Mouse (Mus musculus) MEL (cell line): ENCODE results near the gene Ywhag. TPM values are rescaled to one million over a fixed set of nuclear protein-coding genes. Genes with fewer than 3 reads are reported as not detected.

ENCODE experiments used
- DNase-seq: peaks from one replicate; pipeline ENCODE4 v3.0.0; 2011; ENCODE audit warnings: low read depth, low spot score
- H3K27ac ChIP-seq: 2 replicates; pipeline ENCODE4 v1.5.1; 2012; ENCODE audit warnings: low read depth, mild to moderate bottlenecking, control low read depth, low read length, moderate library complexity; ENCODE audit not compliant: control insufficient read depth
- H3K27me3 ChIP-seq, 2 experiments: fragments of 150-350 bp in 1 of 2; sonication (generic) in 1 of 2; 2 replicates each; pipeline ENCODE4 v1.6.1; 2012; ENCODE audit warnings: low read length in 2 of 2, mild to moderate bottlenecking in 2 of 2, improper control_type of control experiment in 1 of 2, moderate library complexity in 1 of 2; ENCODE audit not compliant: insufficient read depth in 2 of 2, control insufficient read depth in 1 of 2
- H3K36me3 ChIP-seq, 2 experiments: 2 replicates each; pipeline ENCODE4 v1.6.1; 2012 to 2014; ENCODE audit warnings: low read length in 2 of 2, improper control_type of control experiment in 1 of 2, inconsistent platforms in 1 of 2, mild to moderate bottlenecking in 1 of 2; ENCODE audit not compliant: insufficient read depth in 2 of 2, control insufficient read depth in 1 of 2
- H3K4me1 ChIP-seq, 2 experiments: fragments of 150-350 bp in 1 of 2; sonication (generic) in 1 of 2; 2 replicates each; pipeline ENCODE4 v1.6.1; 2012; ENCODE audit warnings: low read length in 2 of 2, improper control_type of control experiment in 1 of 2, mild to moderate bottlenecking in 1 of 2; ENCODE audit not compliant: insufficient read depth in 2 of 2, control insufficient read depth in 1 of 2
- H3K4me3 ChIP-seq, 2 experiments: fragments of 150-350 bp in 1 of 2; sonication (generic) in 1 of 2; 2 replicates each; pipeline ENCODE4 v1.5.1; 2012; ENCODE audit warnings: low read depth in 2 of 2, low read length in 2 of 2, mild to moderate bottlenecking in 2 of 2, moderate library complexity in 2 of 2, control low read depth in 1 of 2, improper control_type of control experiment in 1 of 2; ENCODE audit not compliant: control insufficient read depth in 1 of 2, insufficient read depth in 1 of 2
- H3K79me2 ChIP-seq: 2 replicates; pipeline ENCODE4 v1.6.1; 2012; ENCODE audit warnings: mild to moderate bottlenecking, low read length, moderate library complexity; ENCODE audit not compliant: control insufficient read depth, poor library complexity, insufficient read depth
- H3K9ac ChIP-seq: 2 replicates; pipeline ENCODE4 v1.6.1; 2012; ENCODE audit warnings: low read depth, mild to moderate bottlenecking, control low read depth, low read length, moderate library complexity; ENCODE audit not compliant: control insufficient read depth, poor library complexity, severe bottlenecking
- H3K9me3 ChIP-seq: fragments of 150-350 bp; sonication (generic); replicated peaks from 2 replicates; pipeline ENCODE4 v1.6.1; 2012; ENCODE audit warnings: mild to moderate bottlenecking, low read length, improper control_type of control experiment, moderate library complexity; ENCODE audit not compliant: insufficient read depth
- BHLHE40 ChIP-seq: IDR thresholded peaks from 2 replicates; pipeline ENCODE4 v1.6.1; 2012; ENCODE audit warnings: low read depth, mild to moderate bottlenecking, inconsistent platforms, low read length, improper control_type of control experiment, borderline replicate concordance
- CHD2 ChIP-seq: IDR thresholded peaks from 2 replicates; pipeline ENCODE4 v1.6.1; 2011; ENCODE audit warnings: low read length, improper control_type of control experiment
- CTCF ChIP-seq, 3 experiments: IDR thresholded peaks in 2 of 3; conservative IDR thresholded peaks in 1 of 3; 2 replicates each; pipeline ENCODE4 v1.5.1; 2011 to 2012; ENCODE audit warnings: low read length in 3 of 3, low read depth in 2 of 3, mild to moderate bottlenecking in 2 of 3, improper control_type of control experiment in 1 of 3, inconsistent platforms in 1 of 3, mixed read lengths in 1 of 3, moderate library complexity in 1 of 3; ENCODE audit not compliant: control insufficient read depth in 1 of 3, insufficient read depth in 1 of 3, poor library complexity in 1 of 3, severe bottlenecking in 1 of 3
- ETS1 ChIP-seq: IDR thresholded peaks from 2 replicates; pipeline ENCODE4 v1.6.1; 2012; ENCODE audit warnings: low read depth, mild to moderate bottlenecking, inconsistent platforms, low read length, improper control_type of control experiment, moderate library complexity
- HCFC1 ChIP-seq: IDR thresholded peaks from 2 replicates; pipeline ENCODE4 v1.6.1; 2012; ENCODE audit warnings: low read depth, mild to moderate bottlenecking, inconsistent platforms, low read length, improper control_type of control experiment, moderate library complexity
- JUND ChIP-seq: IDR thresholded peaks from 2 replicates; pipeline ENCODE4 v1.6.1; 2011; ENCODE audit warnings: low read depth, mild to moderate bottlenecking, improper control_type of control experiment, low read length
- MAX ChIP-seq: IDR thresholded peaks from 2 replicates; pipeline ENCODE4 v1.6.1; 2011; ENCODE audit warnings: low read length, improper control_type of control experiment
- NELFE ChIP-seq: IDR thresholded peaks from 2 replicates; pipeline ENCODE4 v1.6.1; 2011; ENCODE audit warnings: low read depth, low read length, improper control_type of control experiment
- SMC3 ChIP-seq: IDR thresholded peaks from 2 replicates; pipeline ENCODE4 v1.6.1; 2011; ENCODE audit warnings: low read depth, low read length, improper control_type of control experiment
- UBTF ChIP-seq: IDR thresholded peaks from 2 replicates; pipeline ENCODE4 v1.6.1; 2012; ENCODE audit warnings: low read depth, mild to moderate bottlenecking, inconsistent platforms, low read length, improper control_type of control experiment, moderate library complexity, borderline replicate concordance; ENCODE audit not compliant: insufficient read depth
- ZC3H11A ChIP-seq: IDR thresholded peaks from 2 replicates; pipeline ENCODE4 v1.6.1; 2012; ENCODE audit warnings: low read depth, mild to moderate bottlenecking, inconsistent platforms, low read length, improper control_type of control experiment
- ZKSCAN1 ChIP-seq: IDR thresholded peaks from 2 replicates; pipeline ENCODE4 v1.6.1; 2012; ENCODE audit warnings: low read depth, mild to moderate bottlenecking, inconsistent platforms, low read length, improper control_type of control experiment, moderate library complexity
- polyA plus RNA-seq, 2 experiments: library from polyadenylated mRNA; stranded (reverse) in 1 of 2; unstranded in 1 of 2; fragments of >175 nt in 1 of 2; fragments of >200 nt in 1 of 2; gene quantifications; 2 replicates each; pipeline versions ENCODE4 v1.2.1 to v1.2.4; 2012; ENCODE audit warnings: low replicate concordance in 2 of 2, low read depth in 1 of 2; ENCODE audit not compliant: insufficient read length in 2 of 2, insufficient read depth in 1 of 2, missing spikeins in 1 of 2
- total RNA-seq: library from RNA; depleted of rRNA; stranded (reverse); fragments of 300-350 nt; gene quantifications from 2 replicates; pipeline ENCODE4 v1.2.3, GENCODE M21; 2012

The Ywhag gene
- total and polyA plus RNA-seq, 3 experiments = 109 to 295 (median 268) TPM

- no peaks in the 10 kb centered on the region; a peak in 1 of 4 replicates for H3K4me1 ChIP-seq
- peaks cover 80% of the 10 kb centered on the region for H3K79me2 ChIP-seq
- H3K9ac ChIP-seq = no peak overlapping the region
- H3K9me3 ChIP-seq = no peaks in the 10 kb centered on the region
- TF ChIP-seq NELFE (no peak), CTCF (IDR thresholded peaks at IDR 0.05 in 2 of 3, conservative IDR thresholded peaks at IDR 0.05 in 1 of 3; ENCODE audit: control insufficient read depth in 1 of 3, insufficient read depth in 1 of 3, low read depth in 2 of 3, low read length in 3 of 3, poor library complexity in 1 of 3, severe bottlenecking in 1 of 3) (peak; percentile 26 to 34 (median 28); a peak in 4 of 6 replicates)
- TF ChIP-seq, all 39 proteins: peak for 1
- H3K27ac ChIP-seq = no peak overlapping the region
- no peaks in the 10 kb centered on the region for H3K27me3 ChIP-seq
- H3K4me3 ChIP-seq = no peak overlapping the region
- DNase-seq = peak; percentile 31
- peaks cover 7 to 46% of the 10 kb centered on the region in 2 experiments for H3K36me3 ChIP-seq
These were observed 15.8 kb downstream of the Ywhag start for GRCm38 (mm10) chr5:135918593-135918992.

- TF ChIP-seq NELFE = no peak
- TF ChIP-seq CHD2 = no peak
- TF ChIP-seq SMC3 = no peak
- no peak for TF ChIP-seq ZKSCAN1
- TF ChIP-seq BHLHE40 = no peak
- TF ChIP-seq JUND = no peak
- TF ChIP-seq HCFC1 = no peak
- no peak for TF ChIP-seq MAX
- TF ChIP-seq ETS1 = no peak
- no peaks in the 10 kb centered on the region; a peak in 1 of 4 replicates for H3K4me1 ChIP-seq
These were observed 16.4 kb downstream of the Ywhag start for GRCm38 (mm10) chr5:135918059-135918437.

GRCm38 (mm10) chr5:135917327-135918058 is 16.9 kb downstream of the Ywhag start:
- Histone ChIP-seq H3K27me3 (no peaks in the 10 kb centered on the region), H3K4me3 (no peak overlapping the region), H3K4me1 (no peaks in the 10 kb centered on the region; a peak in 1 of 4 replicates), H3K36me3 (peaks cover 7 to 40% of the 10 kb centered on the region in 2 experiments), H3K27ac (no peak overlapping the region), H3K9ac (no peak overlapping the region), H3K9me3 (no peaks in the 10 kb centered on the region), H3K79me2 (peaks cover 82% of the 10 kb centered on the region)
- DNase-seq = peak; percentile 57
- TF ChIP-seq HCFC1 = no peak
- TF ChIP-seq CHD2 = no peak
- TF ChIP-seq UBTF = no peak
- peak; percentile 46 to 62 (median 58) for TF ChIP-seq CTCF (IDR thresholded peaks at IDR 0.05 in 2 of 3, conservative IDR thresholded peaks at IDR 0.05 in 1 of 3; ENCODE audit: control insufficient read depth in 1 of 3, insufficient read depth in 1 of 3, low read depth in 2 of 3, low read length in 3 of 3, poor library complexity in 1 of 3, severe bottlenecking in 1 of 3)
- TF ChIP-seq ZC3H11A = no peak

More at GRCm38 (mm10) chr5:135918059-135918437, 16.4 kb downstream of the Ywhag start:
- Histone ChIP-seq H3K36me3 (peaks cover 7 to 44% of the 10 kb centered on the region in 2 experiments), H3K27ac (no peak overlapping the region), H3K79me2 (peaks cover 83% of the 10 kb centered on the region), H3K9me3 (no peaks in the 10 kb centered on the region), H3K4me3 (no peak overlapping the region), H3K9ac (no peak overlapping the region), H3K27me3 (no peaks in the 10 kb centered on the region)
- DNase-seq = peak; percentile 36
